Mouse (Mus musculus) liver, embryonic 14.5 days (tissue): ENCODE measurements at regions not wholly inside any gene's neighbourhood (a gene's known extent, or its start where the extent isn't known, plus 50 kb on each side); places are given as distances from the start of the nearest gene placed in this dataset.

Experiments
- ATAC-seq: fragments of 200-750 bp; cut with Nextera tagmentation; 2 replicates; pipeline ENCODE4 v1.8.0; 2017; ENCODE audit warnings: moderate number of reproducible peaks, mild to moderate bottlenecking, moderate library complexity; ENCODE audit not compliant: insufficient read depth
- DNase-seq, 3 experiments: peaks; one replicate each; pipeline ENCODE4 v3.0.0-alpha.2; 2012 to 2013; ENCODE audit warnings: low read depth in 3 of 3, low spot score in 3 of 3
- H3K27ac ChIP-seq: fragments of 300-500 bp; sonication (generic); 2 replicates; pipeline ENCODE4 v1.5.1; 2014; ENCODE audit warnings: moderate library complexity, mild to moderate bottlenecking, control low read depth, inconsistent platforms
- H3K27me3 ChIP-seq: fragments of 300-500 bp; sonication (generic); 2 replicates; pipeline ENCODE4 v1.6.1; 2014; ENCODE audit warnings: mild to moderate bottlenecking, low read length, moderate library complexity; ENCODE audit not compliant: control insufficient read depth, insufficient read depth
- H3K36me3 ChIP-seq: fragments of 300-500 bp; sonication (generic); replicated peaks from 2 replicates; pipeline ENCODE4 v1.6.1; 2014; ENCODE audit warnings: low read depth; ENCODE audit not compliant: control insufficient read depth, insufficient read depth
- H3K4me1 ChIP-seq, 2 experiments: fragments of 200-500 bp in 1 of 2; fragments of 300-500 bp in 1 of 2; sonication (generic) in 1 of 2; replicated peaks; 2 replicates each; pipeline ENCODE4 v1.6.1; 2012 to 2014; ENCODE audit warnings: antibody characterized with exemption in 1 of 2, inconsistent platforms in 1 of 2, low read length in 1 of 2; ENCODE audit not compliant: control insufficient read depth in 2 of 2, insufficient read depth in 2 of 2
- H3K4me2 ChIP-seq: fragments of 300-500 bp; sonication (generic); 2 replicates; pipeline ENCODE4 v1.6.1; 2014; ENCODE audit warnings: low read depth, mild to moderate bottlenecking, control low read depth, moderate library complexity
- H3K4me3 ChIP-seq, 2 experiments: fragments of 200-500 bp in 1 of 2; fragments of 300-500 bp in 1 of 2; sonication (generic) in 1 of 2; 2 replicates each; pipeline ENCODE4 v1.5.1; 2012 to 2014; ENCODE audit warnings: low read depth in 2 of 2, low read length in 2 of 2, mild to moderate bottlenecking in 2 of 2, control low read depth in 1 of 2, inconsistent platforms in 1 of 2, moderate library complexity in 1 of 2; ENCODE audit not compliant: insufficient read depth in 1 of 2
- H3K9ac ChIP-seq: fragments of 300-500 bp; sonication (generic); replicated peaks from 2 replicates; pipeline ENCODE4 v1.6.1; 2014; ENCODE audit warnings: mild to moderate bottlenecking, control low read depth, moderate library complexity
- H3K9me3 ChIP-seq: fragments of 300-500 bp; sonication (generic); 2 replicates; pipeline ENCODE4 v1.6.1; 2016; ENCODE audit warnings: low read length, mixed read lengths; ENCODE audit not compliant: control insufficient read depth
- CTCF ChIP-seq: IDR thresholded peaks from 2 replicates; pipeline ENCODE4 v1.5.1; 2016; ENCODE audit warnings: antibody characterized with exemption, low read depth, control low read depth
- EP300 ChIP-seq: IDR thresholded peaks from 2 replicates; pipeline ENCODE4 v1.6.1; 2016; ENCODE audit warnings: antibody characterized with exemption, low read depth
- WGBS: fragments of 180-500 bp; shearing (Covaris S2); extraction: QIAGEN DNeasy Blood & Tissue Kit; methylation state at CpG from one replicate; pipeline ENCODE4 v1.1.7; 2014; ENCODE audit not compliant: insufficient replicate concordance; 5-methylcytosine and 5-hydroxymethylcytosine counted together

GRCm38 (mm10) chr10:9545807-9546206 is 129.2 kb downstream of the Samd5 start:
- 73% methylated on average over 6 of the region's 6 CpGs for WGBS
- Histone ChIP-seq H3K4me2 (no peak overlapping the region), H3K9ac (no peak overlapping the region), H3K27ac (no peak overlapping the region), H3K36me3 (no peaks in the 10 kb centered on the region), H3K4me3 (no peak overlapping the region), H3K9me3 (no peaks in the 10 kb centered on the region), H3K4me1 (no peaks in the 10 kb centered on the region), H3K27me3 (no peaks in the 10 kb centered on the region)
- TF ChIP-seq CTCF (no peak), EP300 (no peak)
- DNase-seq = no peak
- ATAC-seq = no peak

GRCm38 (mm10) chr10:9544041-9544786 is 130.8 kb downstream of the Samd5 start:
- Histone ChIP-seq H3K4me1 (no peaks in the 10 kb centered on the region), H3K9me3 (no peaks in the 10 kb centered on the region), H3K4me3 (no peak overlapping the region), H3K27me3 (no peaks in the 10 kb centered on the region), H3K36me3 (no peaks in the 10 kb centered on the region), H3K4me2 (no peak overlapping the region), H3K9ac (no peak overlapping the region), H3K27ac (no peak overlapping the region)
- TF ChIP-seq EP300 (no peak), CTCF (no peak)
- no peak for ATAC-seq
- no peak for DNase-seq
- 51% methylated on average over 4 of the region's 4 CpGs for WGBS

GRCm38 (mm10) chr10:9541579-9541978 is 133.4 kb downstream of the Samd5 start:
- no peak overlapping the region for H3K27ac ChIP-seq
- WGBS = 60% methylated on average over 1 of the region's 1 CpGs

GRCm38 (mm10) chr10:9537686-9538085 is 137.3 kb downstream of the Samd5 start:
- ATAC-seq (no peak), DNase-seq (no peak)
- Histone ChIP-seq H3K4me1 (no peaks in the 10 kb centered on the region), H3K9me3 (no peaks in the 10 kb centered on the region), H3K36me3 (no peaks in the 10 kb centered on the region), H3K4me2 (no peak overlapping the region), H3K27ac (no peak overlapping the region), H3K9ac (no peak overlapping the region), H3K4me3 (no peak overlapping the region), H3K27me3 (no peaks in the 10 kb centered on the region)
- TF ChIP-seq EP300 (no peak), CTCF (no peak)
- 46% methylated on average over 3 of the region's 3 CpGs for WGBS

More at GRCm38 (mm10) chr10:9541579-9541978, 133.4 kb downstream of the Samd5 start:
- no peak for DNase-seq
- ATAC-seq = no peak
- H3K4me3 ChIP-seq = no peak overlapping the region
- no peaks in the 10 kb centered on the region for H3K9me3 ChIP-seq
- no peaks in the 10 kb centered on the region for H3K27me3 ChIP-seq
- H3K9ac ChIP-seq = no peak overlapping the region
- H3K4me1 ChIP-seq = no peaks in the 10 kb centered on the region
- H3K4me2 ChIP-seq = no peak overlapping the region
- H3K36me3 ChIP-seq = no peaks in the 10 kb centered on the region
- TF ChIP-seq EP300 (no peak), CTCF (no peak)

- no peak overlapping the region for H3K4me2 ChIP-seq
- H3K9ac ChIP-seq = no peak overlapping the region
- H3K27me3 ChIP-seq = no peaks in the 10 kb centered on the region
- H3K36me3 ChIP-seq = no peaks in the 10 kb centered on the region
- H3K9me3 ChIP-seq = no peaks in the 10 kb centered on the region
- H3K4me1 ChIP-seq = no peaks in the 10 kb centered on the region
- 70% methylated on average over 8 of the region's 8 CpGs for whole genome bisulfite sequencing
- ATAC-seq = no peak
- H3K27ac ChIP-seq = no peak overlapping the region
- H3K4me3 ChIP-seq = no peak overlapping the region
- TF ChIP-seq EP300 (no peak), CTCF (no peak)
- no peak for DNase-seq
Observed at GRCm38 (mm10) chr10:9534552-9534951, 140.5 kb downstream of the Samd5 start.
